Mouse (Mus musculus) forebrain, embryonic 13.5 days (tissue): Measurements from ENCODE around the gene Rnf149. TPM values are rescaled to one million over a fixed set of nuclear protein-coding genes. Genes with fewer than 3 reads are reported as not detected.

ENCODE experiments used
- ATAC-seq: fragments of 200-750 bp; cut with Nextera tagmentation; 2 replicates; pipeline ENCODE4 v1.8.0; 2017
- H3K27ac ChIP-seq: fragments of 300-500 bp; sonication (generic); 2 replicates; pipeline ENCODE4 v1.5.1; 2015; ENCODE audit warnings: inconsistent platforms, mild to moderate bottlenecking, moderate library complexity
- H3K27me3 ChIP-seq: fragments of 300-500 bp; sonication (generic); 2 replicates; pipeline ENCODE4 v1.6.1; 2015; ENCODE audit warnings: mild to moderate bottlenecking, inconsistent platforms
- H3K36me3 ChIP-seq: fragments of 300-500 bp; sonication (generic); 2 replicates; pipeline ENCODE4 v1.6.1; 2015; ENCODE audit warnings: mild to moderate bottlenecking, inconsistent platforms; ENCODE audit not compliant: poor library complexity, severe bottlenecking
- H3K4me1 ChIP-seq: fragments of 300-500 bp; sonication (generic); 2 replicates; pipeline ENCODE4 v1.6.1; 2015; ENCODE audit warnings: inconsistent platforms
- H3K4me2 ChIP-seq: fragments of 300-500 bp; sonication (generic); 2 replicates; pipeline ENCODE4 v1.6.1; 2015; ENCODE audit warnings: inconsistent platforms, mild to moderate bottlenecking, moderate library complexity
- H3K4me3 ChIP-seq: fragments of 300-500 bp; sonication (generic); 2 replicates; pipeline ENCODE4 v1.5.1; 2015; ENCODE audit warnings: mild to moderate bottlenecking, inconsistent platforms
- H3K9ac ChIP-seq: fragments of 300-500 bp; sonication (generic); 2 replicates; pipeline ENCODE4 v1.6.1; 2015; ENCODE audit warnings: mild to moderate bottlenecking, inconsistent platforms
- H3K9me3 ChIP-seq: fragments of 300-500 bp; sonication (generic); replicated peaks from 2 replicates; pipeline ENCODE4 v1.6.1; 2016; ENCODE audit warnings: inconsistent platforms
- WGBS: fragments of 180-500 bp; shearing (Covaris S2); methylation state at CpG from one replicate; pipeline ENCODE4 v1.1.7; 2015; 5-methylcytosine and 5-hydroxymethylcytosine counted together
- polyA plus RNA-seq: library from polyadenylated mRNA; unstranded; fragments of >200 nt; fragmentation: Nextera tagmentation; extraction: Ambion mirVana; gene quantifications from 2 replicates; pipeline ENCODE4 v1.2.1, GENCODE M21; 2015

The Rnf149 gene
- polyA plus RNA-seq, 1 experiment from 2014 or later = 20.0 TPM

- no peak overlapping the region for H3K4me3 ChIP-seq
- no peaks in the 10 kb centered on the region for H3K9me3 ChIP-seq
- no peaks in the 10 kb centered on the region; the same call in 1 of the 2 replicates for H3K36me3 ChIP-seq
- H3K4me2 ChIP-seq = no peak overlapping the region
- ATAC-seq = no peak
- no peak overlapping the region for H3K27ac ChIP-seq
- H3K4me1 ChIP-seq = peaks cover 16% of the 10 kb centered on the region
- no peaks in the 10 kb centered on the region for H3K27me3 ChIP-seq
- H3K9ac ChIP-seq = no peak overlapping the region
These were observed 9.1 kb downstream of the Rnf149 start for GRCm38 (mm10) chr1:39568079-39568478.

- Histone ChIP-seq H3K9ac (no peak overlapping the region), H3K4me1 (peaks cover 16% of the 10 kb centered on the region), H3K9me3 (no peaks in the 10 kb centered on the region), H3K4me3 (no peak overlapping the region), H3K27me3 (no peaks in the 10 kb centered on the region), H3K4me2 (no peak overlapping the region), H3K27ac (no peak overlapping the region), H3K36me3 (peaks cover 8% of the 10 kb centered on the region)
- WGBS = 75% methylated on average over 3 of the region's 3 CpGs
- ATAC-seq = no peak
These were observed 12.6 kb downstream of the Rnf149 start for GRCm38 (mm10) chr1:39564603-39565002.

- Histone ChIP-seq H3K4me2 (no peak overlapping the region), H3K4me1 (peaks cover 10% of the 10 kb centered on the region), H3K27me3 (no peaks in the 10 kb centered on the region), H3K4me3 (no peak overlapping the region), H3K9me3 (no peaks in the 10 kb centered on the region), H3K36me3 (peaks cover 21% of the 10 kb centered on the region), H3K27ac (no peak overlapping the region), H3K9ac (no peak overlapping the region)
- WGBS = 90% methylated on average over 7 of the region's 7 CpGs
- no peak for ATAC-seq
These were observed 14.0 kb downstream of the Rnf149 start for GRCm38 (mm10) chr1:39563161-39563560.

DNA sequence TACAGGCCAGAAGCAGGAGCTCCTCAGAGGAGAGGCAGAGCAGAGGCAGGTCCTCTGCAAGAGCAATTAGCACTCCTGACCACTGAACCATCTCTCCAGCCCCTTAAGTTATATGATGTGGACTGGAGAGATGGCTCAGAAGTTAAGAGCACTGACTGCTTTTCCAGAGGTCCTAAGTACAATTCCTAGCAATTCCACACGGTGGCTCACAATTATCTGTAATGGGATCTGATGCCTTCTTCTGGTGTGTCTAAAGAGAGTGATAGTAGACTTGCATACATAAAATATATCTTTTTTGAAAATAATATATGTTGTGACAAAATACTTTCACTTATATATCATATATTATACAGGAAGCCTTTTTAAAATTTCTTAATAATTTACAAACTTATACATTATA is 15.3 kb downstream of the Rnf149 start:
- no peak overlapping the region for H3K4me3 ChIP-seq
- H3K27ac ChIP-seq = no peak overlapping the region
- 78% methylated on average over 1 of the region's 1 CpGs for WGBS
- ATAC-seq = no peak
- no peaks in the 10 kb centered on the region for H3K27me3 ChIP-seq
- H3K36me3 ChIP-seq = peaks cover 30% of the 10 kb centered on the region
- H3K4me2 ChIP-seq = no peak overlapping the region
- peaks cover under 1% of the 10 kb centered on the region; the same call in 1 of the 2 replicates for H3K4me1 ChIP-seq
- no peaks in the 10 kb centered on the region for H3K9me3 ChIP-seq
- no peak overlapping the region for H3K9ac ChIP-seq

DNA sequence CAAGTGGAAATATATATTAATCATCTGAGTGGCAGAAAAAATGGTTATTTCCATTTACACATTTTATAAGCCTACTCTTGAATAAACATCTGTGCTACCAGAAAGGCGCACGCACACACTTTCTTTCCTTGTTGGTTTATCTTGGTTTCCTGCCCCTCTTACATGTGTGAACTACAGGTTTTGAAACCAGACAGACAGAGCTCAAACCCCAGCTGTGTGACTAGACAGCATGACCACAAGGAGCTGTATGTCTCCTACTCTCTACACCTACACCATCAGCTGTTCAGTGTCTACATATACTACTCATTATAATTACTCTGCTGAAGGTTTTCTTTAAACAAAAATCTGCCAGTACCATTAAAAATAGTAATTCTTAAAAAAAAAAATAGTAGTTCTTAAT is 18.2 kb downstream of the Rnf149 start:
- ATAC-seq = no peak
- Histone ChIP-seq H3K9ac (no peak overlapping the region), H3K9me3 (no peaks in the 10 kb centered on the region), H3K36me3 (peaks cover 51% of the 10 kb centered on the region), H3K4me3 (no peak overlapping the region), H3K27me3 (no peaks in the 10 kb centered on the region), H3K27ac (no peak overlapping the region), H3K4me1 (0 out of 2 replicates have a peak, but pooled peaks cover 3% of the 10 kb centered on the region), H3K4me2 (no peak overlapping the region)
- 98% methylated on average over 2 of the region's 2 CpGs for WGBS

DNA sequence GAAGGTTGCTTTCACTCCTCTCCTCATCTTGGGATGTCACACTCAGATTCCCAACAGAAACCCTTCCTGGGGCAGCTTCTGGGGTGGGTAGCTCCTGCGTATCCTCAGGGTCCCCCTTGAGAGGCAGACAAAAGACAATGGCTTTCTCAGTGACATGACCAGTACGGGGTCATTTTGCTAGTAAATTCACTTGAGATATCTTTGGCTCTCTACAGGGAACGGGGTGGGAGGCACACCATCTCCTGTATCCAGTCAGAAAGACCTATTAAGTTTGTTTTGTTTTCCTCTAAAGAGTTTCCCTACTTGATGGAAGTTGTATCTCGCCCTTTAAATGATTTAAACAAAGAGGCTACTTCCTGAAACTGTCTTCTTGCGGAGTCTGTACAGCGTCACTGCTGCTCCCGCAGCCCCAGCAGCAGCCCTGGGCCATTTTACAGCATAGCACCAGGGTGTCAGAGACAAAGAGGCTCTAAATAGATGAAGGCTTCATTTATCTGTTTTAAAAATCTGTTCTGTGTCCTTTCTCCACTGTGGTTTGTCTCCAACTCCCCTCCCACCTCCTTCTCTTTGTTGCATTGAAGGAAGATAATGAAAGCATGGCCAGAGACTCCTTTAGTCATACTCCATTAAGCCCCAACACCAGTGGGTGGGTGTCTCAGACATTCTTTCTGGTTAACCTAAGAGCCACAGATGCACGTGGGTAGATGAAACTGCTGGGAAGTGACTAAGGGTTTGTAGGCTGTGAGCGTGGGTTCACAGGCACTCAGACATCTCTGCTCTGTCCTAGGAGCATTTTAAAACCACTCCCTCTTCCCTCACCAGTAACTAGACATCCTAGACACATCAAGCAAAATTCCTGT is 21.4 kb downstream of the Rnf149 start:
- H3K36me3 ChIP-seq = peaks cover 63% of the 10 kb centered on the region
- H3K27ac ChIP-seq = no peak overlapping the region
- no peak overlapping the region for H3K4me3 ChIP-seq
- H3K4me2 ChIP-seq = no peak overlapping the region
- no peaks in the 10 kb centered on the region for H3K9me3 ChIP-seq
- ATAC-seq = no peak
- WGBS = 65% methylated on average over 9 of the region's 9 CpGs
- no peaks in the 10 kb centered on the region for H3K27me3 ChIP-seq
- H3K4me1 ChIP-seq = 0 out of 2 replicates have a peak, but pooled peaks cover 3% of the 10 kb centered on the region
- H3K9ac ChIP-seq = no peak overlapping the region

DNA sequence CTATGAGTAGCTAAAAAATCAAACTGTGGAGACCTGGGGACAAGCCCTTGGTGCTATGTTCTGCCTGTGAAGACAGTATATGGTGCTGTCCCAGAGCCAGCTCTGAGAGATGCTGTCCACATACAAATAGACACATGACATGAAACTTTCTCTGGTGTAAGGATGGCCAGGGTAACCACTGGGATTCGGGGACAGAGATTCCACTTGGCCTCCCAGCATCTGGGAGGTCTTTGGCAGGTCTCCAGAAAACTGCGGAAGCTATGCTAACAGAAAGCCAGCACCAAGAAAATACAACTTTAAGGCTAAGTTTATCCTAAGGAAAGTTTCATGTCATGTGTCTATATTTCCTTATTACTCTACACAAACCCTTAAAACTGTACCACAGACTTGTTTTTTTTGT is 27.4 kb downstream of the Rnf149 start:
- ATAC-seq = no peak
- H3K9me3 ChIP-seq = no peaks in the 10 kb centered on the region
- WGBS = 83% methylated on average over 2 of the region's 2 CpGs
- H3K9ac ChIP-seq = no peak overlapping the region
- H3K4me2 ChIP-seq = no peak overlapping the region
- 0 out of 2 replicates have a peak, but pooled peaks cover 3% of the 10 kb centered on the region for H3K4me1 ChIP-seq
- H3K27ac ChIP-seq = no peak overlapping the region
- H3K27me3 ChIP-seq = no peaks in the 10 kb centered on the region
- H3K36me3 ChIP-seq = peaks cover 66% of the 10 kb centered on the region
- no peak overlapping the region for H3K4me3 ChIP-seq

DNA sequence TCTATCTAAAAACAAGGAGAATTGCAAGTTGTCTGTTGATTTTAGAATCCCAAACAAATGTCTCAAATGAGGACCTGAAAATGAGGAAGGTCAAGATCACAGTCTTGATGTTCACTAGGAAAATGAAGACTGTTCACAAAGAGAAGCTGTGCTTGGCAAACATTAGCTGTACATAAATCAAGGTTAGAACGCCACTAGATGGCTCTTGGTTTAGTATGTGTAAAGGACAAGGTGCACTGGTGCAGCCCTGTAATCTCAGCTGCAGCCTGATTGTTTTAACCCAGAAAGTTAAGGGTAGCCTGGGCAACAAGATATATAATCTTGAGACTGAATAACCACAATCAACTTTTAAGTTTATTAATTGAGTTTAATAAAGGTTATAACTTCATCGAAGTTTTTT is 30.0 kb downstream of the Rnf149 start:
- H3K36me3 ChIP-seq = peaks cover 80% of the 10 kb centered on the region

DNA sequence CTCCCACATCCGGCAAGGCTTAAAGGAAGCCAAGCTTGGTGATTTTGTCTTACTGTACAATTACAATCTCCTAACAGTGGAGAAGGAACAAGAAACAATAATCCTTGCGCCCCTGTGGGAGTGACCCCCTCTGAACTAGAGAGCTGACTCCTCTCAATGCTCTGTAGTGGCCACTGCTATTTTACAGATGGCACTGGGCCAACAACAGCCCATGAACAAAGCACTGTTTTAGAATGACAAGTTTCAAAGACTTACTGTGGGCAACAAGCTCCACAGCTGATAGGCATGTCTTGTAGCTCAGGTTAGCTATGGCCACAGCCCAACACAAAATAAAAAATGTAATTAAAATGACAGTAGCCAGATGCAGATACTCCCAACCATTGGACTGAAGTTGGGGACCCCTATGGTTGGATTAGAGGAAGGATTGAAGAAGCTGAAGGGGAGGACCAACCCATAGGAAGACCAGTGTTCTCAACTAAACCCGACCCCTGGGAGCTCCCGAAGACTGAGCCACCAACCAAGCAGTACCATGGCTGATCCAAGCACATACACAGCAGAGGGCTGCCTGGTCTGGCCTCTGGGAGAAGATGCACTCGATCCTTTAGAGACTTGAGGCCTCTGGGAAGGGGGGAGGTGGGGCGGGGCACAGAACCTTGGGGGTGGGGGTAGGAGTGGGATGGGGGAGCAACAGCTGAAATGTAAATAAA is 30.9 kb downstream of the Rnf149 start:
- Histone ChIP-seq H3K27me3 (no peaks in the 10 kb centered on the region), H3K4me2 (no peak overlapping the region), H3K4me1 (no peaks in the 10 kb centered on the region), H3K4me3 (no peak overlapping the region), H3K9ac (no peak overlapping the region), H3K9me3 (no peaks in the 10 kb centered on the region), H3K27ac (no peak overlapping the region), H3K36me3 (peaks cover 81% of the 10 kb centered on the region)
- no peak for ATAC-seq
- WGBS = 92% methylated on average over 6 of the region's 6 CpGs

More for the DNA sequence above, 30.0 kb downstream of the Rnf149 start:
- WGBS = 79% methylated on average over 2 of the region's 2 CpGs
- Histone ChIP-seq H3K4me3 (no peak overlapping the region), H3K9ac (no peak overlapping the region), H3K4me1 (no peaks in the 10 kb centered on the region), H3K9me3 (no peaks in the 10 kb centered on the region), H3K27ac (no peak overlapping the region), H3K27me3 (no peaks in the 10 kb centered on the region), H3K4me2 (no peak overlapping the region)
- ATAC-seq = no peak

GRCm38 (mm10) chr1:39545589-39545988 is 31.6 kb downstream of the Rnf149 start:
- WGBS = 80% methylated on average over 7 of the region's 7 CpGs
- Histone ChIP-seq H3K27me3 (no peaks in the 10 kb centered on the region), H3K4me3 (no peak overlapping the region), H3K27ac (no peak overlapping the region), H3K9ac (no peak overlapping the region), H3K36me3 (peaks cover 85% of the 10 kb centered on the region), H3K9me3 (no peaks in the 10 kb centered on the region), H3K4me2 (no peak overlapping the region), H3K4me1 (no peaks in the 10 kb centered on the region)
- no peak for ATAC-seq

DNA sequence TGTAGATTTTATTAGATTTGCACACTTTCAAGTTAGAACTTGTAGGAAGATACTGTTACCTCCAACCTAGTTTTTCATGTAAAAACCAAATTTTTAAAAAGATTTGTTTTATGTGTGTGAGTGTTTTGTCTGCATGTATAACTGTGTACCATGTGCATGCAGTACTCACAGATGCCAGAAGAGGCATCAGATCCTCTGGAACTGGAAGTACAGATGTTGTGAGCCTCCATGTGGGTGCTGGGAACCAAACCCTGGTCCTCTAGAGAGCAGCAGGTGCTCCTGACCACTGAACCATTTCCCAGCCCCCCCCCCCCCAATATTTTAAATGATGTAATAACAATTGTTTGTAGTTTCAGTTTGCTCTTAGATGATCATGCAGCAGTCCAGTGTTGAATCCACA is 36.6 kb downstream of the Rnf149 start:
- no peaks in the 10 kb centered on the region for H3K27me3 ChIP-seq
- ATAC-seq = no peak
- no peak overlapping the region for H3K9ac ChIP-seq
- no peak overlapping the region for H3K27ac ChIP-seq
- no peaks in the 10 kb centered on the region for H3K9me3 ChIP-seq
- peaks cover 20% of the 10 kb centered on the region for H3K4me1 ChIP-seq
- no peak overlapping the region for H3K4me2 ChIP-seq
- H3K36me3 ChIP-seq = peaks cover 72% of the 10 kb centered on the region
- H3K4me3 ChIP-seq = no peak overlapping the region

DNA sequence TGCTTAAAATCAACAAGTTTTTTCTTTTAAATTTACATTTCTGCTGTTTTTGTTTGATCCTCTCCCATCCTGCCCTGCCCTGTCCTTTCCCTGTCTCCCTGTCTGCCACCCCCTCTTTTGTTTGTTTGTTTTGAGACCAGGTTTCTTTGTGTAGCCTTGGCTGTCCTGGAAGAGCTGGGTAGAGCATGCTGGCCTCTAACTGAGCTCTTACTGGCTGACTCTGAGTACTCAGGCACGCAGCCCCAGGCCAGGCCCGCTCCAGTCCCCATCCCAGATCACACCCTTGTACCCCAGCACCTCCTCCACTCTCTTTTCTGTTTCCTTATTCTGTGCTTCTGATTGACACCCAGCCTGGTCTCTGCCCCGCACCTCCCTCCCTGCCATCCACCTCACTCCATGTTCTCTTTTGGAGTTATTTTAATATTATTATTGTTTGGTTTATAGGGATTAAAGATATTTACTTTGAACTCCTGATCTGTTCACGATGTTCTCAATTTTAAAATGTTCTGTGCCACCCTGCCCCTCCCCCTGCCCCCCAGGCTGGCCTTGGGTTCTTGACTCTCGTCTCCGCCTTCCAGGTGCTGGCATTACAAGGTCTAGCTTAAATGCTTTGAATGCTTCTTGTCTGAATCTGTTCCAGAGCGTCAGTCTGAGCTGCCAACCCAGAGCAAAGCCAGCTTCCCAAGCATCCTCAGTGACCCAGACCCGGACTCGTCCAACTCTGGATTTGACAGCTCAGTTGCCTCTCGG is 39.4 kb downstream of the Rnf149 start:
- H3K36me3 ChIP-seq = peaks cover 46% of the 10 kb centered on the region
- no peak overlapping the region for H3K9ac ChIP-seq
- H3K27me3 ChIP-seq = no peaks in the 10 kb centered on the region
- no peak overlapping the region for H3K4me3 ChIP-seq
- no peak for ATAC-seq
- peak overlapping the region; percentile 22; the same call in 1 of the 2 replicates for H3K4me2 ChIP-seq
- WGBS = 90% methylated on average over 10 of the region's 10 CpGs
- no peaks in the 10 kb centered on the region for H3K9me3 ChIP-seq
- H3K4me1 ChIP-seq = peaks cover 20% of the 10 kb centered on the region
- H3K27ac ChIP-seq = no peak overlapping the region
